Mouse (Mus musculus): Measurements from ENCODE around the gene Tcp11l1.

DNA sequence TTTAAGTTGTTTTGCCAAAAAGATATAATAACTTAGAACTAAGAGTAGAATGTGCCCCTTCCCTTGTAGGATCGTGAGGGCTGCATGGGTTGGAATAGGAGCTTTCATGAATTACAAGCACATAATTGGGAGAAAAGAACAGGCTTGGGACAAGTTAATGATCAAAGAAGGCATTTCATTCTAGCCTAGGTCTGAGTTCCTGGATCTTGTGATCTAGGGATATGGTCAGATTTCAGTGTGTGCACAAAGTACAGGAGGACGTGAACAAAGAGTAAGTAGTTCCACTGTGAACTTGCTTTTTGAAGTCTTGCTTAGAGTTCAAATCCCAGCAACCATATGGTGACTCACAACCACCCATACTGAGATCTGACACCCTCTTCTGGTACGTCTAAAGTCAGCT, 34.6 kb downstream of the Tcp11l1 start:
- TF ChIP-seq EP300 (optimal IDR thresholded peaks at IDR 0.05): no peak
- no peak for TF ChIP-seq CTCF (IDR thresholded peaks at IDR 0.05; ENCODE audit: low read depth)

All from stomach, postnatal 0 days (tissue).